Mouse (Mus musculus): ENCODE results near the gene Tmem198.

Tmem198 gene

DNA sequence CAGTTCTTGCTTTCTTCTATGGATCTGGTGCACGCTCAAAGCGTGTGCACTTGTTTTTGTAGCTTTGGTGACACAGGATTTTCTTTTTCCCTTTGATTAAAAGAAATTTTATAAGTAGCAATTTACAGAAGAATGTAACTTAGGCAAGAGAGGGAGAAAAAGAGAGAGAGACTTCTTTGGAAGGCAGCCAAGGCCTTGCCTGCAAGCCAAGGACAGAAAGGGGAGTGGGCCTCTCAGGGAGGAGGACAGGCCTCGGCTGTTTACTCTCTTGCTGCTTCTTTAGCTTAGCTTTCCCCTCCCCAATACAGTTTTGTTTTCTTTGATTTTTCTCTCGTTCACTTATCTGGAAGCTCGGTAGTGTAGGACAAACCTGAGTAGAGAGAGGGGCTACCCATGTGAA is 40.2 kb downstream of the Tmem198 start:
- no peak for DNase-seq

- peak; percentile 95 for DNase-seq
Observed at GRCm38 (mm10) chr1:75521321-75522031, 42.1 kb downstream of the Tmem198 start, which contains the start of gene Stk11ip. Gene Stk11ip, plus strand, starts transcription at chr1:75521529.

GRCm38 (mm10) chr1:75524679-75525078 is 45.3 kb downstream of the Tmem198 start:
- no peak for DNase-seq

- DNase-seq: no peak
Observed at GRCm38 (mm10) chr1:75530546-75530945, 51.2 kb downstream of the Tmem198 start.

DNA sequence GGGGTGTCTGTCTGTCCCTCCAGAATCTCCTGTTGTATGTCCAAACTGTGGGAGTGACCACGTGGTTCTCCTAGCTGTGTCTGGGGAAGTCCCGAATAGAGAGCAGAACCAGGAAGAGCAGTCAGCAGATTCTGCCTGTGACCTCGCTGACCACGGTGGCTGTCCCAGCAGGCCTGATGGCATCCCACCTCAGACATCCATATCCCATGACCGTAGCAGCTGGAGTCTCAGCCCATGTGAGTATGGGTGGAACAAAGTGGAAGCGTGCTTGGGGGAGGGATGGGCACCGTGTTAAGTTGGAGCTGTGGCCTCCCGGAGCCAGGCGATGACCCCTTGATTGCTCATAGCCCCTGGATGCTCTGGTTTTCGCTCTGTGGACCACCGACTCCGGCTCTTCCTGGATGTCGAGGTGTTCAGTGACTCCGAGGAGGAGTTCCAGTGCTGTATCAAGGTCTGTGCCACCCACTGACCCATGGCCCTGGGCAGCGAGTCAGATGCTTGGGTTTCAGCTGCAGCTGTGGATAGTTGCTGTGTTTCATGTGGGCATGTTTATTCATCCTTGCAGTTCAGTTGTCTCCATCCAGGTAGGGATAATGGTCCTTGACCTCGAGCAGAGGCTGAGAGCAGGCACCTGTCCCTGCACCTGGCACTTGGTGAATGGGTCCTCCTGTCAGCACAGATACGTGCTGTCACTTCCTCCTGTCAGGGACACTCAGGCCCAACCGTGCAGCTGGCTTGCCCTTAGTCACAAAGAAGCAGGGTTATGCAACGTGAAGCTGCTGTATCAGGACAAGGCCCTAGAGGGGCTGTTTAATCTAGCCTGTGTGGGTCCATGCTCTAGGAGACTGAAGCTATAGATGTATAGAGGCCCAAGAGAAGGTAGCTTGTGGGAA is 53.2 kb downstream of the Tmem198 start:
- DNase-seq: no peak

GRCm38 (mm10) chr1:75533325-75534252 is 54.3 kb downstream of the Tmem198 start:
- DNase-seq: no peak

Data from kidney, postnatal 14 days (tissue).